Mouse (Mus musculus) G1E (cell line): ENCODE data around the gene Tob1.

Source experiments
- CTCF ChIP-seq: IDR thresholded peaks from 2 replicates; pipeline ENCODE4 v1.5.1; 2012; ENCODE audit warnings: low read depth, low read length, inconsistent platforms, mixed read lengths
- GATA1 ChIP-seq: IDR thresholded peaks from 2 replicates; pipeline ENCODE4 v1.6.1; 2012; ENCODE audit warnings: borderline replicate concordance, low read length, inconsistent platforms, mixed read lengths
- TAL1 ChIP-seq: conservative IDR thresholded peaks from 2 replicates; pipeline ENCODE4 v1.6.1; 2012; ENCODE audit warnings: low read depth, low read length, inconsistent platforms, mixed read lengths

- TF ChIP-seq CTCF (no peak), GATA1 (no peak), TAL1 (no peak)
Observed at GRCm38 (mm10) chr11:94168238-94168637, 43.0 kb upstream of the Tob1 start.
